Mouse (Mus musculus): ENCODE data around the gene Ano3. TPM values are rescaled to one million over a fixed set of nuclear protein-coding genes. Genes with fewer than 3 reads are reported as not detected.

Gene Ano3
- polyA plus RNA-seq, 1 experiment from 2014 or later, result 0.95 TPM

GRCm38 (mm10) chr2:110710055-110710720 is 240.5 kb downstream of the Ano3 start:
- Histone ChIP-seq H3K4me1 (ENCODE audit: control insufficient read depth, insufficient read depth, low read length) (no peaks in the 10 kb centered on the region), H3K9me3 (replicated peaks; ENCODE audit: control insufficient read depth, low read length, poor library complexity, severe bottlenecking) (no peaks in the 10 kb centered on the region), H3K27me3 (ENCODE audit: control insufficient read depth, insufficient read depth, low read depth, low read length) (no peaks in the 10 kb centered on the region), H3K9ac (ENCODE audit: low read depth, low read length) (no peak overlapping the region), H3K36me3 (ENCODE audit: control insufficient read depth, insufficient read depth, low read length) (no peaks in the 10 kb centered on the region), H3K4me3 (ENCODE audit: low read depth, low read length) (no peak overlapping the region), H3K27ac (ENCODE audit: low read length) (no peak overlapping the region), H3K4me2 (ENCODE audit: low read length) (no peak overlapping the region)
- ATAC-seq, result no peak
- WGBS, result 83% methylated on average over 10 of the region's 10 CpGs

DNA sequence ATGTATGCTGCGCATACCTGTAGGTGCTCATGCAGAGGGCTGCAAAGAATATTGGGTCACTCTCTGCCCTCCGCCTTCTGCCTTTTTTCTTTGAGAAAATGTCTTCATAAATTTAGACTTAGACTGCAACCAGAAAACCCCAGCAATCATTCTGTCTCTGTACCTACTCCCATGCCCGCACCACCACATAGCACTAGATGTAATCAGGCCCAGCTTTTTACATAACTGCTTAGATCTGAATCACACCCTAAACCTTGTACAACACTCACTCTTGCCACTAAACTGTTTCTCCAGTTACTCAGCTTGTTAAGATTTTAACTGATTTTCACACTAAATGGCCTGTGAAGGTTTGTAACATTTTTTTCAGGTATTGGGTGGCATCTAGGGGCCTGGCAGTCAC is 241.3 kb downstream of the Ano3 start:
- no peak overlapping the region for H3K4me3 ChIP-seq (ENCODE audit: low read depth, low read length)
- no peaks in the 10 kb centered on the region for H3K4me1 ChIP-seq (ENCODE audit: control insufficient read depth, insufficient read depth, low read length)
- no peak overlapping the region for H3K27ac ChIP-seq (ENCODE audit: low read length)
- H3K4me2 ChIP-seq (ENCODE audit: low read length), result no peak overlapping the region
- no peak for ATAC-seq
- 99% methylated on average over 3 of the region's 3 CpGs for WGBS
- H3K9me3 ChIP-seq (replicated peaks; ENCODE audit: control insufficient read depth, low read length, poor library complexity, severe bottlenecking), result no peaks in the 10 kb centered on the region
- no peaks in the 10 kb centered on the region for H3K27me3 ChIP-seq (ENCODE audit: control insufficient read depth, insufficient read depth, low read depth, low read length)
- H3K9ac ChIP-seq (ENCODE audit: low read depth, low read length), result no peak overlapping the region
- H3K36me3 ChIP-seq (ENCODE audit: control insufficient read depth, insufficient read depth, low read length), result no peaks in the 10 kb centered on the region

- 99% methylated on average over 2 of the region's 2 CpGs for WGBS
- H3K9me3 ChIP-seq (replicated peaks; ENCODE audit: control insufficient read depth, low read length, poor library complexity, severe bottlenecking), result no peaks in the 10 kb centered on the region
- no peak overlapping the region for H3K4me2 ChIP-seq (ENCODE audit: low read length)
- no peak overlapping the region for H3K4me3 ChIP-seq (ENCODE audit: low read depth, low read length)
- no peaks in the 10 kb centered on the region for H3K27me3 ChIP-seq (ENCODE audit: control insufficient read depth, insufficient read depth, low read depth, low read length)
- no peak overlapping the region for H3K27ac ChIP-seq (ENCODE audit: low read length)
- no peaks in the 10 kb centered on the region for H3K4me1 ChIP-seq (ENCODE audit: control insufficient read depth, insufficient read depth, low read length)
- no peak for ATAC-seq
- no peaks in the 10 kb centered on the region for H3K36me3 ChIP-seq (ENCODE audit: control insufficient read depth, insufficient read depth, low read length)
- no peak overlapping the region for H3K9ac ChIP-seq (ENCODE audit: low read depth, low read length)
These were observed 279.6 kb downstream of the Ano3 start for GRCm38 (mm10) chr2:110671071-110671624.

DNA sequence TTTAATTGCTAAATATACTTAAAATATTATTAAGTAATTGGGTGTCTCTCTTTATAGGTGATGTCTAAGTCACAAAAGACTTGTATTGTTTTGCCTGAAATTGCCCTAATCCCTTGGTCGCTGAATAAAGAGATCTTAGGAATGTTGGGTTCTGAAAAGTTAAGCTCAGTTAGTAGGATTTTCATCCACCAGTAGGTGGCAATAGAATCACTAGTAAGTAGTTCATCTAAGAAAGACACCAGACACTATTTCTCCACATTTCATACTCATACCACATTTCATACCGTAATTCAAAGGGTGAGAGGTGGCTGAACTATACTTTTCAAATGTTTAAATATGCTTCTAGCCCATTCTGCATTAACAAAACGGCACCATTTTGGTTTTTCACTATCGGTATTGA is 287.4 kb downstream of the Ano3 start:
- Histone ChIP-seq H3K36me3 (ENCODE audit: control insufficient read depth, insufficient read depth, low read length) (no peaks in the 10 kb centered on the region), H3K4me3 (ENCODE audit: low read depth, low read length) (no peak overlapping the region), H3K27ac (ENCODE audit: low read length) (no peak overlapping the region), H3K9me3 (replicated peaks; ENCODE audit: control insufficient read depth, low read length, poor library complexity, severe bottlenecking) (no peaks in the 10 kb centered on the region), H3K4me1 (ENCODE audit: control insufficient read depth, insufficient read depth, low read length) (no peaks in the 10 kb centered on the region), H3K27me3 (ENCODE audit: control insufficient read depth, insufficient read depth, low read depth, low read length) (no peaks in the 10 kb centered on the region), H3K4me2 (ENCODE audit: low read length) (no peak overlapping the region), H3K9ac (ENCODE audit: low read depth, low read length) (no peak overlapping the region)
- WGBS, result 45% methylated on average over 4 of the region's 4 CpGs
- ATAC-seq, result peak; percentile 80

- Histone ChIP-seq H3K27ac (ENCODE audit: low read length) (no peak overlapping the region), H3K27me3 (ENCODE audit: control insufficient read depth, insufficient read depth, low read depth, low read length) (no peaks in the 10 kb centered on the region), H3K4me3 (ENCODE audit: low read depth, low read length) (no peak overlapping the region), H3K36me3 (ENCODE audit: control insufficient read depth, insufficient read depth, low read length) (no peaks in the 10 kb centered on the region), H3K4me2 (ENCODE audit: low read length) (no peak overlapping the region), H3K4me1 (ENCODE audit: control insufficient read depth, insufficient read depth, low read length) (no peaks in the 10 kb centered on the region), H3K9ac (ENCODE audit: low read depth, low read length) (no peak overlapping the region), H3K9me3 (replicated peaks; ENCODE audit: control insufficient read depth, low read length, poor library complexity, severe bottlenecking) (no peaks in the 10 kb centered on the region)
- no peak for ATAC-seq
These were observed 305.9 kb downstream of the Ano3 start for GRCm38 (mm10) chr2:110644846-110645245.

- H3K27ac ChIP-seq (ENCODE audit: low read length), result no peak overlapping the region
- no peak for ATAC-seq
- 82% methylated on average over 1 of the region's 1 CpGs for WGBS
- H3K36me3 ChIP-seq (ENCODE audit: control insufficient read depth, insufficient read depth, low read length), result no peaks in the 10 kb centered on the region
- no peak overlapping the region for H3K9ac ChIP-seq (ENCODE audit: low read depth, low read length)
- H3K4me1 ChIP-seq (ENCODE audit: control insufficient read depth, insufficient read depth, low read length), result no peaks in the 10 kb centered on the region
- H3K9me3 ChIP-seq (replicated peaks; ENCODE audit: control insufficient read depth, low read length, poor library complexity, severe bottlenecking), result no peaks in the 10 kb centered on the region
- H3K27me3 ChIP-seq (ENCODE audit: control insufficient read depth, insufficient read depth, low read depth, low read length), result no peaks in the 10 kb centered on the region
- H3K4me3 ChIP-seq (ENCODE audit: low read depth, low read length), result no peak overlapping the region
- no peak overlapping the region for H3K4me2 ChIP-seq (ENCODE audit: low read length)
These were observed 306.4 kb downstream of the Ano3 start for GRCm38 (mm10) chr2:110644358-110644757.

Other genes starting within 250 kb of the Ano3 start
- 0.17 and 0.40 TPM in 2 replicates for gene Muc15, start 229.6 kb downstream of the Ano3 start, polyA plus RNA-seq (2015; fragmentation: Nextera tagmentation; extraction: Ambion mirVana)
- not detected in 2 replicates for gene Gm13941, start 155.1 kb upstream of the Ano3 start, polyA plus RNA-seq (2015; fragmentation: Nextera tagmentation; extraction: Ambion mirVana)
- not detected in 2 replicates for gene Gm15130, start 202.0 kb upstream of the Ano3 start, polyA plus RNA-seq (2015; fragmentation: Nextera tagmentation; extraction: Ambion mirVana)